Mouse (Mus musculus): ENCODE results near the gene Eno1.

DNA sequence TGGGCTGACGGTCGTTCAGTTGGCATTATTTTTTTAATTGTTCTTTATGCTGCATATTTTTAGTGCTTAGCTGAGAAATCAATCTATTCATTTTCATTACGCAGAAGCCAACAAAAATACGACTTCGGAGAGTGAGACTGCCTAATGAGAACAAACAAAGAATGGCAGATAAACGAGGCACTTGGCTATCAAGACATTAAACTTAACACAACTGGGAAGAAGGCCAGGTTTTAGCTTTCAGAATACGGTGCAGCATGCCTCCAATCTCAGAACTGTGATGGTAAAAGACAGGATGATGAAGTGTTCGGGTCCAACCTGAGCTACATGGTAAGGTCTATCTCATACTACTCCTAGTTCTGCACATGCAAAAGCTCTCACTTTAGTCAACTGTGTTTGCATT, 25.8 kb downstream of the Eno1 start:
- TF ChIP-seq CTCF (IDR thresholded peaks at IDR 0.05; ENCODE audit: low read depth): no peak
- TF ChIP-seq EP300 (IDR thresholded peaks at IDR 0.05; ENCODE audit: low read depth): no peak
